Mouse (Mus musculus) left cerebral cortex, postnatal 36 days (tissue): ENCODE data around the gene Prr14l. TPM values are rescaled to one million over a fixed set of nuclear protein-coding genes. Genes with fewer than 3 reads are reported as not detected.
"Not testable (repeated sequence)": the region's sequence is repeated elsewhere in the genome, so short reads cannot be mapped to it uniquely, and the experiment has no call there.

Experiments
- DNase-seq, 2 experiments: peaks; one replicate each; pipeline ENCODE4 v3.0.0; 2021 to 2022; ENCODE audit warnings: low spot score in 2 of 2, mixed read lengths in 1 of 2
- intact Hi-C: fragments of 180-260 bp; cut with DNase I; formaldehyde crosslinking; loops from one replicate; pipeline ENCODE4 v1.15.1; 2025
- total RNA-seq, 2 experiments: library from RNA; stranded (reverse); gene quantifications; 2 replicates each; pipeline ENCODE4 v1.2.3; 2021

Gene Prr14l
- total RNA-seq, 2 experiments from 2014 or later, result 34.9 to 42.1 TPM

- DNase-seq, result no peak
- intact Hi-C loops, result no loop called here
Observed at GRCm38 (mm10) chr5:32820471-32820870, 33.6 kb downstream of the Prr14l start.

- intact Hi-C loops, result no loop called here
- no peak for DNase-seq
Observed at GRCm38 (mm10) chr5:32815396-32815795, 38.7 kb downstream of the Prr14l start.

- intact Hi-C loops, result loop anchor here (5.0 to 10.0 kb wide), 2 partner anchors 66 to 72 kb away; partner anchors contain the start of gene Prr14l
- DNase-seq, result not testable (repeated sequence)
Observed at GRCm38 (mm10) chr5:32786454-32786853, 67.6 kb downstream of the Prr14l start.

- peak; percentile 96 to 99 for DNase-seq
- intact Hi-C loops, result loop anchor here (2.0 to 10.0 kb wide), 3 partner anchors 43 to 71 kb away; partner anchors contain the start of gene Prr14l
Observed at GRCm38 (mm10) chr5:32785313-32785915, 68.6 kb downstream of the Prr14l start, which contains the start of gene Pisd. Pisd (minus strand) TSS chr5:32785646.

- DNase-seq, result no peak
- intact Hi-C loops, result loop anchor here (2.0 to 10.0 kb wide), 3 partner anchors 42 to 70 kb away; partner anchors contain the start of gene Prr14l
Observed at GRCm38 (mm10) chr5:32784726-32785125, 69.3 kb downstream of the Prr14l start.

- no peak for DNase-seq
- intact Hi-C loops, result loop anchor here (10.0 kb wide), 1 partner anchor 67 kb away; no protein-coding TSS in a partner anchor
Observed at GRCm38 (mm10) chr5:32781596-32781995, 72.5 kb downstream of the Prr14l start.

GRCm38 (mm10) chr5:32778168-32778567, 75.9 kb downstream of the Prr14l start:
- no peak for DNase-seq

GRCm38 (mm10) chr5:32772361-32772760, 81.7 kb downstream of the Prr14l start:
- no peak for DNase-seq
- intact Hi-C loops, result no loop called here

More at GRCm38 (mm10) chr5:32778168-32778567, 75.9 kb downstream of the Prr14l start:
- intact Hi-C loops, result no loop called here

- intact Hi-C loops, result no loop called here
- no peak for DNase-seq
Observed at GRCm38 (mm10) chr5:32767636-32768373, 86.3 kb downstream of the Prr14l start.

- no peak for DNase-seq
- intact Hi-C loops, result no loop called here
Observed at GRCm38 (mm10) chr5:32767004-32767403, 87.1 kb downstream of the Prr14l start.

- intact Hi-C loops, result no loop called here
- no peak for DNase-seq
Observed at GRCm38 (mm10) chr5:32761566-32762140, 92.4 kb downstream of the Prr14l start.

- intact Hi-C loops, result no loop called here
- no peak for DNase-seq
Observed at GRCm38 (mm10) chr5:32760787-32761186, 93.3 kb downstream of the Prr14l start.

GRCm38 (mm10) chr5:32760352-32760751, 93.7 kb downstream of the Prr14l start:
- DNase-seq, intact Hi-C loops: not testable (repeated sequence)

GRCm38 (mm10) chr5:32759662-32760061, 94.4 kb downstream of the Prr14l start:
- intact Hi-C loops, result no loop called here
- no peak for DNase-seq

GRCm38 (mm10) chr5:32756141-32756540, 97.9 kb downstream of the Prr14l start:
- DNase-seq, result no peak
- intact Hi-C loops, result no loop called here

- intact Hi-C loops, result no loop called here
- no peak for DNase-seq
Observed at GRCm38 (mm10) chr5:32751736-32752135, 102.3 kb downstream of the Prr14l start.

- intact Hi-C loops, result no loop called here
- DNase-seq, result no peak
Observed at GRCm38 (mm10) chr5:32748936-32749335, 105.1 kb downstream of the Prr14l start.

GRCm38 (mm10) chr5:32747650-32748375, 106.2 kb downstream of the Prr14l start:
- peak; percentile 41 to 46 for DNase-seq
- intact Hi-C loops, result no loop called here

- peak; percentile 45 to 62 for DNase-seq
- intact Hi-C loops, result no loop called here
Observed at GRCm38 (mm10) chr5:32745705-32746655, 108.1 kb downstream of the Prr14l start.
